Mouse (Mus musculus) heart, adult 11 months (tissue): ENCODE results near the gene Rptor.
A peak's percentile ranks its signal among the peaks of the same experiment; 100 is the strongest.

ENCODE experiments used
- DNase-seq: peaks from one replicate; pipeline ENCODE4 v3.0.0; 2022

The Rptor gene

GRCm38 (mm10) chr11:119941794-119942193 lies 339.1 kb downstream of the Rptor start:
- DNase-seq, result no peak

GRCm38 (mm10) chr11:119942201-119942726 lies 339.6 kb downstream of the Rptor start:
- DNase-seq, result no peak

GRCm38 (mm10) chr11:119942727-119943427 lies 340.2 kb downstream of the Rptor start, which contains the start of gene Baiap2:
Baiap2 (plus strand) TSS chr11:119942763.
- peak; percentile 100 for DNase-seq

GRCm38 (mm10) chr11:119943428-119943988 lies 340.8 kb downstream of the Rptor start:
- DNase-seq, result peak; percentile 94

GRCm38 (mm10) chr11:119945343-119945742 lies 342.6 kb downstream of the Rptor start:
- peak; percentile 98 for DNase-seq

GRCm38 (mm10) chr11:119947426-119947825 lies 344.7 kb downstream of the Rptor start:
- DNase-seq, result no peak

GRCm38 (mm10) chr11:119947897-119948296 lies 345.2 kb downstream of the Rptor start:
- DNase-seq, result no peak

- DNase-seq, result no peak
These were observed 345.6 kb downstream of the Rptor start for GRCm38 (mm10) chr11:119948305-119948704.

- peak; percentile 95 for DNase-seq
These were observed 346.1 kb downstream of the Rptor start for GRCm38 (mm10) chr11:119948803-119949202.
